Mouse (Mus musculus) forebrain, embryonic 11.5 days (tissue): ENCODE results near the gene Fth1. TPM values are rescaled to one million over a fixed set of nuclear protein-coding genes. Genes with fewer than 3 reads are reported as not detected.

Experiments
- polyA plus RNA-seq: library from polyadenylated mRNA; unstranded; fragments of >200 nt; fragmentation: Nextera tagmentation; extraction: Ambion mirVana; gene quantifications from 2 replicates; pipeline ENCODE4 v1.2.1, GENCODE M21; 2014

Gene Fth1
- polyA plus RNA-seq, 1 experiment from 2014 or later: 1,333 TPM

Other genes with a start within 250 kb of the Fth1 start
- gene Scgb2a2, start 133.0 kb upstream of the Fth1 start, polyA plus RNA-seq: not detected in 2 replicates
- 128 and 133 TPM in 2 replicates for gene Incenp, start 81.0 kb upstream of the Fth1 start, polyA plus RNA-seq
- 0.92 and 1.5 TPM in 2 replicates for gene Best1, start 21.0 kb downstream of the Fth1 start, polyA plus RNA-seq
- gene Rab3il1, start 21.1 kb downstream of the Fth1 start, polyA plus RNA-seq: 34.5 and 35.1 TPM in 2 replicates
- 5.9 and 6.1 TPM in 2 replicates for gene Fads3, start 61.0 kb downstream of the Fth1 start, polyA plus RNA-seq
- gene Fads2, start 121.1 kb downstream of the Fth1 start, polyA plus RNA-seq: 75.9 and 83.8 TPM in 2 replicates
- gene Fads1, start 202.3 kb downstream of the Fth1 start, polyA plus RNA-seq: 192 and 196 TPM in 2 replicates
- 320 and 330 TPM in 2 replicates for gene Tmem258, start 223.4 kb downstream of the Fth1 start, polyA plus RNA-seq
- gene Fen1, start 223.6 kb downstream of the Fth1 start, polyA plus RNA-seq: 151 TPM in 2 replicates